Mouse (Mus musculus) CH12F3 (cell line): ENCODE data around the gene Tnfsf13.
"Not testable (repeated sequence)": the region's sequence is repeated elsewhere in the genome, so short reads cannot be mapped to it uniquely, and the experiment has no call there.

Experiments
- in situ Hi-C: fragments of 300-500 bp; cut with MboI; formaldehyde crosslinking; loops from 2 replicates; pipeline ENCODE4 v1.14.3; 2020; ENCODE audit warnings: low sequenced_read_pairs

The Tnfsf13 gene

GRCm38 (mm10) chr11:69685526-69686148, at the start of gene Tnfsf13:
Tnfsf13 (minus strand) TSS chr11:69685784.
- in situ Hi-C loops: no loop called here

- in situ Hi-C loops: not testable (repeated sequence)
Observed at GRCm38 (mm10) chr11:69731408-69731807, 45.8 kb upstream of the Tnfsf13 start.

GRCm38 (mm10) chr11:69729063-69729462, 43.5 kb upstream of the Tnfsf13 start:
- in situ Hi-C loops: no loop called here

- in situ Hi-C loops: no loop called here
Observed at GRCm38 (mm10) chr11:69725951-69726350, 40.4 kb upstream of the Tnfsf13 start.

GRCm38 (mm10) chr11:69723074-69723473, 37.5 kb upstream of the Tnfsf13 start:
- in situ Hi-C loops: no loop called here

GRCm38 (mm10) chr11:69720852-69721251, 35.3 kb upstream of the Tnfsf13 start:
- in situ Hi-C loops: no loop called here

GRCm38 (mm10) chr11:69719423-69719822, 33.8 kb upstream of the Tnfsf13 start:
- in situ Hi-C loops: no loop called here

GRCm38 (mm10) chr11:69718661-69719060, 33.1 kb upstream of the Tnfsf13 start:
- in situ Hi-C loops: no loop called here

- in situ Hi-C loops: no loop called here
Observed at GRCm38 (mm10) chr11:69716953-69717352, 31.4 kb upstream of the Tnfsf13 start.

GRCm38 (mm10) chr11:69715929-69716328, 30.3 kb upstream of the Tnfsf13 start:
- in situ Hi-C loops: no loop called here

- in situ Hi-C loops: no loop called here
Observed at GRCm38 (mm10) chr11:69715482-69715881, 29.9 kb upstream of the Tnfsf13 start.

GRCm38 (mm10) chr11:69714636-69715329, 29.2 kb upstream of the Tnfsf13 start:
- in situ Hi-C loops: no loop called here

- in situ Hi-C loops: no loop called here
Observed at GRCm38 (mm10) chr11:69712954-69713672, 27.5 kb upstream of the Tnfsf13 start.

GRCm38 (mm10) chr11:69711082-69711481, 25.5 kb upstream of the Tnfsf13 start:
- in situ Hi-C loops: no loop called here

GRCm38 (mm10) chr11:69710470-69710869, 24.9 kb upstream of the Tnfsf13 start:
- in situ Hi-C loops: no loop called here

- in situ Hi-C loops: no loop called here
Observed at GRCm38 (mm10) chr11:69709554-69710446, 24.2 kb upstream of the Tnfsf13 start.

GRCm38 (mm10) chr11:69708614-69709265, 23.2 kb upstream of the Tnfsf13 start:
- in situ Hi-C loops: no loop called here

GRCm38 (mm10) chr11:69707873-69708381, 22.3 kb upstream of the Tnfsf13 start:
- in situ Hi-C loops: no loop called here

- in situ Hi-C loops: no loop called here
Observed at GRCm38 (mm10) chr11:69707480-69707847, 21.9 kb upstream of the Tnfsf13 start.

- in situ Hi-C loops: no loop called here
Observed at GRCm38 (mm10) chr11:69706775-69707479, 21.3 kb upstream of the Tnfsf13 start.
